Mouse (Mus musculus): ENCODE results near the gene Ptpn11.
"Not testable (repeated sequence)": the region's sequence is repeated elsewhere in the genome, so short reads cannot be mapped to it uniquely, and the experiment has no call there.

Gene Ptpn11

GRCm38 (mm10) chr5:121212108-121212507, 20.9 kb upstream of the Ptpn11 start:
- no peak for DNase-seq

- DNase-seq: no peak
These were observed 19.4 kb upstream of the Ptpn11 start for GRCm38 (mm10) chr5:121210601-121210924.

GRCm38 (mm10) chr5:121209755-121210600, 18.8 kb upstream of the Ptpn11 start:
- DNase-seq: no peak

- no peak for DNase-seq
These were observed 15.8 kb upstream of the Ptpn11 start for GRCm38 (mm10) chr5:121206984-121207383.

- no peak for DNase-seq
These were observed 15.3 kb upstream of the Ptpn11 start for GRCm38 (mm10) chr5:121206540-121206939.

GRCm38 (mm10) chr5:121205537-121206130, 14.4 kb upstream of the Ptpn11 start:
- not testable (repeated sequence) for DNase-seq

GRCm38 (mm10) chr5:121204132-121205089, 13.2 kb upstream of the Ptpn11 start, which contains the start of gene Rpl6:
Rpl6 (plus strand) TSS chr5:121204481.
- peak; percentile 87 for DNase-seq

- no peak for DNase-seq
These were observed 11.3 kb upstream of the Ptpn11 start for GRCm38 (mm10) chr5:121202467-121202866.

GRCm38 (mm10) chr5:121201739-121202138, 10.5 kb upstream of the Ptpn11 start:
- DNase-seq: no peak

GRCm38 (mm10) chr5:121198376-121198775, 7.2 kb upstream of the Ptpn11 start:
- no peak for DNase-seq

- no peak for DNase-seq
These were observed 6.1 kb upstream of the Ptpn11 start for GRCm38 (mm10) chr5:121197337-121197736.

GRCm38 (mm10) chr5:121196764-121197163, 5.6 kb upstream of the Ptpn11 start:
- no peak for DNase-seq

GRCm38 (mm10) chr5:121194173-121194572, 3.0 kb upstream of the Ptpn11 start:
- no peak for DNase-seq

GRCm38 (mm10) chr5:121191584-121191906, 348 bp upstream of the Ptpn11 start:
- DNase-seq: no peak

- DNase-seq: no peak
These were observed 874 bp downstream of the Ptpn11 start for GRCm38 (mm10) chr5:121190210-121190835.

GRCm38 (mm10) chr5:121189182-121189581, 2.0 kb downstream of the Ptpn11 start:
- DNase-seq: peak; percentile 39

GRCm38 (mm10) chr5:121188265-121188664, 2.9 kb downstream of the Ptpn11 start:
- no peak for DNase-seq

GRCm38 (mm10) chr5:121187580-121188001, 3.6 kb downstream of the Ptpn11 start:
- peak; percentile 63 for DNase-seq

GRCm38 (mm10) chr5:121184945-121185551, 6.1 kb downstream of the Ptpn11 start:
- DNase-seq: peak; percentile 36

GRCm38 (mm10) chr5:121184375-121184774, 6.8 kb downstream of the Ptpn11 start:
- DNase-seq: no peak

- no peak for DNase-seq
These were observed 7.9 kb downstream of the Ptpn11 start for GRCm38 (mm10) chr5:121183269-121183668.

Measured in right cerebral cortex, adult 18-20 months (tissue).